Mouse (Mus musculus) G1E (cell line): Measurements from ENCODE around the gene Xaf1. TPM values are rescaled to one million over a fixed set of nuclear protein-coding genes. Genes with fewer than 3 reads are reported as not detected.

Source experiments
- ATAC-seq: 2 replicates; pipeline ENCODE4 v1.8.0; 2016; ENCODE audit warnings: mild to moderate bottlenecking; ENCODE audit not compliant: insufficient number of reproducible peaks, poor library complexity, low FRiP score, severe bottlenecking; ENCODE audit errors: extremely low read depth
- DNase-seq: peaks from one replicate; pipeline ENCODE4 v3.0.0; 2012; ENCODE audit warnings: low spot score
- H3K27me3 ChIP-seq: 2 replicates; pipeline ENCODE4 v1.6.1; 2012; ENCODE audit warnings: mild to moderate bottlenecking, low read length, inconsistent platforms; ENCODE audit not compliant: insufficient read depth
- H3K36me3 ChIP-seq: replicated peaks from 2 replicates; pipeline ENCODE3; 2012; ENCODE audit warnings: mild to moderate bottlenecking, inconsistent platforms
- H3K4me1 ChIP-seq: 2 replicates; pipeline ENCODE4 v1.6.1; 2012; ENCODE audit warnings: low read depth, low read length, inconsistent platforms, mixed read lengths; ENCODE audit not compliant: insufficient read depth
- H3K4me3 ChIP-seq: 2 replicates; pipeline ENCODE4 v1.5.1; 2012; ENCODE audit warnings: low read depth, mild to moderate bottlenecking, inconsistent platforms, low read length, moderate library complexity, mixed read lengths
- H3K9me3 ChIP-seq: replicated peaks from 2 replicates; pipeline ENCODE4 v1.6.1; 2012; ENCODE audit warnings: inconsistent platforms
- CTCF ChIP-seq: IDR thresholded peaks from 2 replicates; pipeline ENCODE4 v1.5.1; 2012; ENCODE audit warnings: low read depth, low read length, inconsistent platforms, mixed read lengths
- GATA1 ChIP-seq: IDR thresholded peaks from 2 replicates; pipeline ENCODE4 v1.6.1; 2012; ENCODE audit warnings: borderline replicate concordance, low read length, inconsistent platforms, mixed read lengths
- GATA2 ChIP-seq: IDR thresholded peaks from 2 replicates; pipeline ENCODE4 v1.6.1; 2012; ENCODE audit warnings: low read depth, low read length, inconsistent platforms, borderline replicate concordance
- POLR2AphosphoS5 ChIP-seq: IDR thresholded peaks from 2 replicates; pipeline ENCODE4 v1.6.1; 2012; ENCODE audit warnings: low read depth, low read length, inconsistent platforms; ENCODE audit not compliant: insufficient replicate concordance
- TAL1 ChIP-seq: conservative IDR thresholded peaks from 2 replicates; pipeline ENCODE4 v1.6.1; 2012; ENCODE audit warnings: low read depth, low read length, inconsistent platforms, mixed read lengths
- polyA plus RNA-seq: library from polyadenylated mRNA; stranded (reverse); fragments of >175 nt; gene quantifications from 2 replicates; pipeline ENCODE4 v1.2.3, GENCODE M21; 2012
- total RNA-seq, 2 experiments: library from RNA; stranded (forward) in 1 of 2; stranded (reverse) in 1 of 2; fragments of 200-1000 nt in 1 of 2; fragments of >200 nt in 1 of 2; fragmentation: Nextera tagmentation in 1 of 2; gene quantifications; 2 replicates each; pipeline ENCODE4 v1.2.3; 2014 to 2017

The Xaf1 gene
- total and polyA plus RNA-seq, 3 experiments: 0.02 to 2.0 (median 0.30) TPM

GRCm38 (mm10) chr11:72318026-72318425, 16.6 kb downstream of the Xaf1 start:
- TF ChIP-seq TAL1: no peak
- no peak for TF ChIP-seq GATA2
- no peak for TF ChIP-seq POLR2AphosphoS5
- TF ChIP-seq GATA1: no peak
- TF ChIP-seq CTCF: no peak
- ATAC-seq (no peak), DNase-seq (no peak)
- Histone ChIP-seq H3K4me3 (no peak overlapping the region), H3K36me3 (no peaks in the 10 kb centered on the region), H3K9me3 (no peaks in the 10 kb centered on the region), H3K27me3 (peaks cover 5% of the 10 kb centered on the region), H3K4me1 (no peaks in the 10 kb centered on the region)

GRCm38 (mm10) chr11:72324431-72324830, 23.0 kb downstream of the Xaf1 start:
- ATAC-seq (no peak), DNase-seq (no peak)

GRCm38 (mm10) chr11:72325701-72326100, 24.3 kb downstream of the Xaf1 start:
- H3K27me3 ChIP-seq: no peaks in the 10 kb centered on the region
- TF ChIP-seq POLR2AphosphoS5: no peak
- no peak for TF ChIP-seq GATA2
- H3K4me1 ChIP-seq: no peaks in the 10 kb centered on the region
- no peaks in the 10 kb centered on the region for H3K9me3 ChIP-seq
- ATAC-seq (no peak), DNase-seq (no peak)
- no peaks in the 10 kb centered on the region for H3K36me3 ChIP-seq
- no peak overlapping the region for H3K4me3 ChIP-seq

More at GRCm38 (mm10) chr11:72324431-72324830, 23.0 kb downstream of the Xaf1 start:
- no peaks in the 10 kb centered on the region for H3K27me3 ChIP-seq
- TF ChIP-seq GATA1: no peak
- no peak for TF ChIP-seq GATA2
- TF ChIP-seq POLR2AphosphoS5: no peak
- no peak for TF ChIP-seq TAL1
- TF ChIP-seq CTCF: no peak
- no peaks in the 10 kb centered on the region for H3K4me1 ChIP-seq
- H3K9me3 ChIP-seq: no peaks in the 10 kb centered on the region
- H3K36me3 ChIP-seq: no peaks in the 10 kb centered on the region
- H3K4me3 ChIP-seq: no peak overlapping the region

GRCm38 (mm10) chr11:72332951-72333667, 31.7 kb downstream of the Xaf1 start:
- Histone ChIP-seq H3K36me3 (no peaks in the 10 kb centered on the region), H3K4me1 (no peaks in the 10 kb centered on the region), H3K4me3 (no peak overlapping the region), H3K9me3 (no peaks in the 10 kb centered on the region), H3K27me3 (peaks cover 13% of the 10 kb centered on the region)
- DNase-seq (no peak), ATAC-seq (no peak)
- TF ChIP-seq GATA2 (no peak), POLR2AphosphoS5 (no peak), GATA1 (no peak), TAL1 (no peak), CTCF (no peak)

GRCm38 (mm10) chr11:72334653-72335052, 33.2 kb downstream of the Xaf1 start:
- Histone ChIP-seq H3K36me3 (no peaks in the 10 kb centered on the region), H3K4me1 (no peaks in the 10 kb centered on the region), H3K4me3 (no peak overlapping the region), H3K27me3 (peaks cover 19% of the 10 kb centered on the region), H3K9me3 (no peaks in the 10 kb centered on the region)
- no peak for DNase-seq
- TF ChIP-seq CTCF: no peak
- TF ChIP-seq TAL1: no peak
- TF ChIP-seq GATA1: no peak
- TF ChIP-seq GATA2: no peak
- TF ChIP-seq POLR2AphosphoS5: no peak
- ATAC-seq: no peak

- ATAC-seq: no peak
Measured at GRCm38 (mm10) chr11:72336726-72337125, 35.3 kb downstream of the Xaf1 start.

More at GRCm38 (mm10) chr11:72336726-72337125, 35.3 kb downstream of the Xaf1 start:
- TF ChIP-seq GATA2 (no peak), CTCF (no peak), POLR2AphosphoS5 (no peak), TAL1 (no peak), GATA1 (no peak)
- H3K4me3 ChIP-seq: no peak overlapping the region
- H3K36me3 ChIP-seq: no peaks in the 10 kb centered on the region
- no peaks in the 10 kb centered on the region for H3K9me3 ChIP-seq
- no peak for DNase-seq
- H3K27me3 ChIP-seq: peaks cover 21% of the 10 kb centered on the region
- H3K4me1 ChIP-seq: no peaks in the 10 kb centered on the region
